Mouse (Mus musculus) small intestine, adult 2 months (tissue): ENCODE data around the gene Gm13698. TPM values are rescaled to one million over a fixed set of nuclear protein-coding genes. Genes with fewer than 3 reads are reported as not detected.
"Not testable (repeated sequence)": the region's sequence is repeated elsewhere in the genome, so short reads cannot be mapped to it uniquely, and the experiment has no call there.

Experiments used
- H3K27ac ChIP-seq: fragments of 200-500 bp; 2 replicates; pipeline ENCODE4 v1.5.1; 2012; ENCODE audit warnings: low read depth, low read length, control low read depth, inconsistent platforms; ENCODE audit not compliant: insufficient read depth
- H3K27me3 ChIP-seq: fragments of 200-500 bp; 2 replicates; pipeline ENCODE4 v1.6.1; 2012; ENCODE audit warnings: mild to moderate bottlenecking, moderate library complexity, low read length, inconsistent platforms; ENCODE audit not compliant: control insufficient read depth, insufficient read depth
- H3K36me3 ChIP-seq: fragments of 200-500 bp; 2 replicates; pipeline ENCODE4 v1.6.1; 2012; ENCODE audit warnings: mild to moderate bottlenecking, low read length, control low read depth, inconsistent platforms; ENCODE audit not compliant: control insufficient read depth, insufficient read depth
- H3K4me1 ChIP-seq: fragments of 200-500 bp; 2 replicates; pipeline ENCODE4 v1.6.1; 2012; ENCODE audit warnings: low read length, inconsistent platforms, mixed read lengths; ENCODE audit not compliant: control insufficient read depth, insufficient read depth, insufficient read length
- H3K4me3 ChIP-seq: fragments of 200-500 bp; 2 replicates; pipeline ENCODE4 v1.5.1; 2012; ENCODE audit warnings: low read depth, mild to moderate bottlenecking, control low read depth, inconsistent platforms, low read length, moderate library complexity
- CTCF ChIP-seq: fragments of 200-500 bp; IDR thresholded peaks from 2 replicates; pipeline ENCODE4 v1.5.1; 2012; ENCODE audit warnings: low read depth, mild to moderate bottlenecking, control low read depth, inconsistent platforms, low read length, moderate library complexity, mixed read lengths; ENCODE audit not compliant: insufficient replicate concordance, insufficient read length; ENCODE audit errors: extremely low read depth
- POLR2A ChIP-seq: fragments of 200-500 bp; IDR thresholded peaks from 2 replicates; pipeline ENCODE4 v1.6.1; 2012; ENCODE audit warnings: low read depth, mild to moderate bottlenecking, control low read depth, inconsistent platforms, low read length, moderate library complexity
- WGBS: fragments of 180-500 bp; shearing (Covaris S2); methylation state at CpG from one replicate; pipeline ENCODE4 v1.1.7; 2018; 5-methylcytosine and 5-hydroxymethylcytosine counted together
- polyA plus RNA-seq: library from polyadenylated mRNA; depleted of rRNA; stranded (reverse); fragments of >200 nt; gene quantifications from 2 replicates; pipeline ENCODE4 v1.2.3, GENCODE M21; 2012; rRNA removed

Gene Gm13698
- not detected in 2 replicates for polyA plus RNA-seq

GRCm38 (mm10) chr2:83955393-83955792 is at the start of gene Gm13698:
Gm13698 (plus strand) TSS chr2:83955693.
- not testable (repeated sequence) for H3K27ac ChIP-seq, H3K36me3 ChIP-seq, H3K27me3 ChIP-seq, H3K4me3 ChIP-seq, H3K4me1 ChIP-seq
- no CpG with 5 or more reads among the region's 6 CpGs for WGBS

- Histone ChIP-seq H3K4me3 (no peak overlapping the region), H3K27me3 (no peaks in the 10 kb centered on the region), H3K4me1 (no peaks in the 10 kb centered on the region), H3K27ac (no peak overlapping the region), H3K36me3 (no peaks in the 10 kb centered on the region)
- no peak for TF ChIP-seq CTCF
- no peak for TF ChIP-seq POLR2A
- WGBS, result 60% methylated on average over 2 of the region's 2 CpGs
Observed at GRCm38 (mm10) chr2:83929478-83930088, 25.9 kb upstream of the Gm13698 start.

- Histone ChIP-seq H3K4me3 (peak within 1 kb of the TSS; percentile 6; the same call in 1 of the 2 replicates), H3K4me1 (no peaks in the 10 kb centered on the region), H3K36me3 (no peaks in the 10 kb centered on the region), H3K27ac (no peak within 1 kb of the TSS), H3K27me3 (no peaks in the 10 kb centered on the region)
- WGBS, result 6% methylated on average over 20 of the region's 20 CpGs
- TF ChIP-seq POLR2A (no peak), CTCF (no peak)
Observed at GRCm38 (mm10) chr2:83940931-83941361, 14.5 kb upstream of the Gm13698 start, which contains the start of gene Zswim2. Zswim2 (minus strand) TSS chr2:83941228.

- H3K36me3 ChIP-seq, result no peaks in the 10 kb centered on the region
- 42% methylated on average over 3 of the region's 3 CpGs for WGBS
- TF ChIP-seq CTCF, result no peak
- TF ChIP-seq POLR2A, result no peak
- H3K4me3 ChIP-seq, result no peak overlapping the region
- no peaks in the 10 kb centered on the region for H3K27me3 ChIP-seq
- H3K27ac ChIP-seq, result no peak overlapping the region
- H3K4me1 ChIP-seq, result no peaks in the 10 kb centered on the region
Observed at GRCm38 (mm10) chr2:83941378-83941777, 14.1 kb upstream of the Gm13698 start.

- H3K27me3 ChIP-seq, result no peaks in the 10 kb centered on the region
- TF ChIP-seq POLR2A, result no peak
- TF ChIP-seq CTCF, result no peak
- 50% methylated on average over 4 of the region's 4 CpGs for WGBS
- H3K36me3 ChIP-seq, result no peaks in the 10 kb centered on the region
- no peak overlapping the region for H3K27ac ChIP-seq
- no peak overlapping the region for H3K4me3 ChIP-seq
- no peaks in the 10 kb centered on the region for H3K4me1 ChIP-seq
Observed at GRCm38 (mm10) chr2:83941792-83942191, 13.7 kb upstream of the Gm13698 start.

GRCm38 (mm10) chr2:83961203-83961602 is 5.7 kb downstream of the Gm13698 start, which contains the start of gene Gm13693:
Gm13693 (plus strand) TSS chr2:83961503.
- not testable (repeated sequence) for H3K4me1 ChIP-seq, H3K4me3 ChIP-seq, H3K27ac ChIP-seq, H3K36me3 ChIP-seq, H3K27me3 ChIP-seq
- WGBS, result no CpG with 5 or more reads among the region's 6 CpGs

- no CpG with 5 or more reads among the region's 6 CpGs for WGBS
- not testable (repeated sequence) for H3K4me1 ChIP-seq, H3K27me3 ChIP-seq, H3K36me3 ChIP-seq, H3K27ac ChIP-seq, H3K4me3 ChIP-seq
Observed at GRCm38 (mm10) chr2:83967013-83967412, 11.5 kb downstream of the Gm13698 start, which contains the start of gene Gm13695. Gm13695 (plus strand) TSS chr2:83967313.

- H3K27me3 ChIP-seq, H3K4me1 ChIP-seq, H3K27ac ChIP-seq, H3K4me3 ChIP-seq, H3K36me3 ChIP-seq: not testable (repeated sequence)
- no CpG with 5 or more reads among the region's 6 CpGs for WGBS
Observed at GRCm38 (mm10) chr2:83972823-83973222, 17.3 kb downstream of the Gm13698 start, which contains the start of gene Gm13696. Gm13696 (plus strand) TSS chr2:83973123.

GRCm38 (mm10) chr2:83978633-83979032 is 23.1 kb downstream of the Gm13698 start, which contains the start of gene Gm13694:
Gm13694 (plus strand) TSS chr2:83978933.
- WGBS, result no CpG with 5 or more reads among the region's 6 CpGs
- H3K36me3 ChIP-seq, H3K27ac ChIP-seq, H3K4me3 ChIP-seq, H3K27me3 ChIP-seq, H3K4me1 ChIP-seq: not testable (repeated sequence)

GRCm38 (mm10) chr2:83984443-83984842 is 28.9 kb downstream of the Gm13698 start, which contains the start of gene Gm13697:
Gm13697 (plus strand) TSS chr2:83984743.
- not testable (repeated sequence) for H3K27ac ChIP-seq, H3K27me3 ChIP-seq, H3K4me3 ChIP-seq, H3K36me3 ChIP-seq, H3K4me1 ChIP-seq
- no CpG with 5 or more reads among the region's 6 CpGs for WGBS

- H3K27me3 ChIP-seq, H3K36me3 ChIP-seq, H3K27ac ChIP-seq, H3K4me3 ChIP-seq, H3K4me1 ChIP-seq: not testable (repeated sequence)
- WGBS, result no CpG with 5 or more reads among the region's 6 CpGs
Observed at GRCm38 (mm10) chr2:83990253-83990652, 34.8 kb downstream of the Gm13698 start, which contains the start of gene Gm13691. Gm13691 (plus strand) TSS chr2:83990553.
